Mouse (Mus musculus): ENCODE results near the gene A630010A05Rik. TPM values are rescaled to one million over a fixed set of nuclear protein-coding genes. Genes with fewer than 3 reads are reported as not detected.
"Not testable (repeated sequence)": the region's sequence is repeated elsewhere in the genome, so short reads cannot be mapped to it uniquely, and the experiment has no call there.

The A630010A05Rik gene
- not detected in 2 replicates for polyA plus RNA-seq (2012)

DNA sequence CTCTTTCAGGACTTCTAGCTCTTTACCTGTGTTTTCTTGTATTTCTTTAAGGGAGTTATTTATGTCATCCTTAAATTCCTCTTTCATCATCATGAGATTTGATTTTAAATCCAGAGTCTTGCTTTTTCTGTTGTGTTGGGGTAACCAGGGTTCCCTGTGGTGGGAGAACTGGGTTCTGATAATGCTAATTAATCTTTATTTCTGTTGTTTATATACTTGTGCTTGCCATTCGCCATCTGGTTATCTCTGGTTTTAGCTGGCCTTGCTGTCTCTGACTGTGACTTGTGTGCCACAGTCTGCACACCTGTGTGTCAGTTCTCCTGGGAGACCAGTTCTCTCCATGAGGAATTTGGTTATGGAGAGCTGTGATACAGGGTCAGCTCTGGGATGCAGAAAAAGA lies at the start of gene A630010A05Rik:
A630010A05Rik (plus strand) TSS at position 301 of the 400 bp plus-strand sequence.
- Histone ChIP-seq H3K4me3 (replicated peaks) (no peak within 1 kb of the TSS), H3K4me1 (ENCODE audit: control insufficient read depth) (no peaks in the 10 kb centered on the region), H3K27me3 (ENCODE audit: control insufficient read depth) (no peaks in the 10 kb centered on the region), H3K36me3 (ENCODE audit: control insufficient read depth) (no peaks in the 10 kb centered on the region), H3K9me3 (ENCODE audit: control insufficient read depth, low read length) (no peaks in the 10 kb centered on the region)
- TF ChIP-seq TAL1 (IDR thresholded peaks at IDR 0.05; ENCODE audit: low read length) (no peak), GATA1 (IDR thresholded peaks at IDR 0.05; ENCODE audit: low read length) (no peak)

DNA sequence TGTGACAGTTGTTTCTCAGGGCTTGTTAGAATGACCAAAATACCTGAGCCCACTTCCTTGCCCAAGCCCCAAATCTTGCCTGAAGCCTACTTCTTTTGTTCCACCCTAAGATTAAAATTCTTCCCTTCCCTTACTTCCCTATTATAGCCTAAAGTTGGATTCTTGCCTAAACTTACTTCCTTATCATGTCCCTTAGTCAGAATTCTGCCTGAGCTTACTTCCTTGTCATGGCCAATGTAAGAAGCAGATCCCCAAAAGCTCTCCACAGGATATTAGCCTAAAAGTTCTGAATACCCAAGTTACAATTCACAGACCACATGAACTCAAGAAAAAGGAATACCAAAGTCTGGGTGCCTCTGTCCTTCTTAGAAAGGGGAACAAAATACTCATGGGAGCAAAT lies 26.4 kb upstream of the A630010A05Rik start:
- Histone ChIP-seq H3K27me3 (ENCODE audit: control insufficient read depth) (no peaks in the 10 kb centered on the region), H3K4me3 (replicated peaks) (no peak overlapping the region), H3K9me3 (ENCODE audit: control insufficient read depth, low read length) (no peaks in the 10 kb centered on the region), H3K4me1 (ENCODE audit: control insufficient read depth) (no peaks in the 10 kb centered on the region), H3K36me3 (ENCODE audit: control insufficient read depth) (no peaks in the 10 kb centered on the region)
- TF ChIP-seq GATA1 (IDR thresholded peaks at IDR 0.05; ENCODE audit: low read length) (no peak), TAL1 (IDR thresholded peaks at IDR 0.05; ENCODE audit: low read length) (no peak)

- H3K4me3 ChIP-seq (replicated peaks); H3K36me3 ChIP-seq (ENCODE audit: control insufficient read depth); H3K9me3 ChIP-seq (ENCODE audit: control insufficient read depth, low read length); H3K27me3 ChIP-seq (ENCODE audit: control insufficient read depth); H3K4me1 ChIP-seq (ENCODE audit: control insufficient read depth): not testable (repeated sequence)
Observed at GRCm38 (mm10) chr16:14557191-14557590, 4.9 kb upstream of the A630010A05Rik start.

Other genes starting within 250 kb of the A630010A05Rik start
- 0.60 and 1.2 TPM in 2 replicates for gene Fopnl, start 244.9 kb upstream of the A630010A05Rik start, polyA plus RNA-seq (2012)
- gene Abcc1, start 200.8 kb upstream of the A630010A05Rik start, polyA plus RNA-seq (2012): 0.04 and 0.06 TPM in 2 replicates